Mouse (Mus musculus) ES-Bruce4 (cell line): ENCODE results near the gene Plekha7.

ENCODE experiments used
- CTCF ChIP-seq: IDR thresholded peaks from one replicate; pipeline ENCODE4 v1.8.1; 2011; ENCODE audit warnings: low read depth, low read length
- EP300 ChIP-seq: IDR thresholded peaks from 2 replicates; pipeline ENCODE4 v1.6.1; 2011; ENCODE audit warnings: low read depth, low read length; ENCODE audit not compliant: insufficient read depth
- POLR2A ChIP-seq: IDR thresholded peaks from one replicate; pipeline ENCODE4 v1.8.1; 2011; ENCODE audit warnings: low read length; ENCODE audit not compliant: insufficient read depth

- TF ChIP-seq EP300 = no peak
- no peak for TF ChIP-seq CTCF
- no peak for TF ChIP-seq POLR2A
Measured at GRCm38 (mm10) chr7:116226877-116227282, 81.3 kb downstream of the Plekha7 start.
